Mouse (Mus musculus) myocyte (in vitro differentiated cells): ENCODE measurements at regions not wholly inside any gene's neighbourhood (a gene's known extent, or its start where the extent isn't known, plus 50 kb on each side); places are given as distances from the start of the nearest gene placed in this dataset.

Experiments used
- H3K27me3 ChIP-seq: one replicate; pipeline ENCODE4 v1.6.1; 2011; ENCODE audit not compliant: control insufficient read depth, insufficient read depth, insufficient read length
- H3K36me3 ChIP-seq: one replicate; pipeline ENCODE4 v1.6.1; 2011; ENCODE audit not compliant: control insufficient read depth, insufficient read depth
- H3K4me2 ChIP-seq: one replicate; pipeline ENCODE4 v1.6.1; 2011; ENCODE audit warnings: low read depth, control low read depth
- H3K4me3 ChIP-seq: one replicate; pipeline ENCODE4 v1.5.1; 2011; ENCODE audit warnings: mild to moderate bottlenecking, control low read depth, moderate library complexity
- H3K79me2 ChIP-seq: one replicate; pipeline ENCODE4 v1.6.1; 2011; ENCODE audit not compliant: control insufficient read depth, insufficient read depth
- H3ac ChIP-seq: one replicate; pipeline ENCODE4 v1.6.1; 2011; ENCODE audit not compliant: control insufficient read depth, insufficient read length
- CEBPB ChIP-seq: IDR thresholded peaks from 2 replicates; pipeline ENCODE4 v1.6.1; 2011; ENCODE audit warnings: mild to moderate bottlenecking, moderate library complexity; ENCODE audit not compliant: poor library complexity, insufficient read depth, severe bottlenecking
- E2F4 ChIP-seq: IDR thresholded peaks from one replicate; pipeline ENCODE4 v1.6.1; 2011; ENCODE audit warnings: mild to moderate bottlenecking, control low read depth, moderate library complexity; ENCODE audit not compliant: insufficient read depth
- MAX ChIP-seq: IDR thresholded peaks from one replicate; pipeline ENCODE4 v1.6.1; 2011; ENCODE audit warnings: low read depth, mild to moderate bottlenecking, control low read depth
- MYOD1 ChIP-seq, 3 experiments: IDR thresholded peaks; one replicate each; pipeline ENCODE4 v1.6.1; 2011; ENCODE audit warnings: control low read depth in 2 of 3, low read depth in 2 of 3, mild to moderate bottlenecking in 2 of 3, moderate library complexity in 1 of 3; ENCODE audit not compliant: insufficient read length in 2 of 3, control insufficient read depth in 1 of 3
- MYOG ChIP-seq, 3 experiments: IDR thresholded peaks; one replicate each; pipeline ENCODE4 v1.6.1; 2011; ENCODE audit warnings: control low read depth in 2 of 3, low read depth in 2 of 3, mild to moderate bottlenecking in 2 of 3; ENCODE audit not compliant: insufficient read length in 2 of 3, control insufficient read depth in 1 of 3, insufficient read depth in 1 of 3
- POLR2A ChIP-seq: IDR thresholded peaks from one replicate; pipeline ENCODE4 v1.6.1; 2011; ENCODE audit warnings: low read depth, mild to moderate bottlenecking, control low read depth, moderate library complexity; ENCODE audit not compliant: insufficient read length
- POLR2AphosphoS2 ChIP-seq: IDR thresholded peaks from one replicate; pipeline ENCODE4 v1.6.1; 2011; ENCODE audit warnings: low read depth, control low read depth; ENCODE audit not compliant: insufficient read length
- REST ChIP-seq: IDR thresholded peaks from one replicate; pipeline ENCODE4 v1.6.1; 2011; ENCODE audit warnings: mild to moderate bottlenecking, control low read depth, moderate library complexity; ENCODE audit not compliant: insufficient read depth, insufficient read length
- SRF ChIP-seq: IDR thresholded peaks from one replicate; pipeline ENCODE4 v1.6.1; 2011; ENCODE audit warnings: low read depth; ENCODE audit not compliant: control insufficient read depth, insufficient read length
- TCF12 ChIP-seq: IDR thresholded peaks from one replicate; pipeline ENCODE4 v1.6.1; 2011; ENCODE audit warnings: mild to moderate bottlenecking, control low read depth; ENCODE audit not compliant: poor library complexity, insufficient read depth, severe bottlenecking
- TCF3 ChIP-seq: IDR thresholded peaks from one replicate; pipeline ENCODE4 v1.6.1; 2011; ENCODE audit warnings: low read depth, control low read depth; ENCODE audit not compliant: insufficient read length
- USF1 ChIP-seq: IDR thresholded peaks from one replicate; pipeline ENCODE4 v1.6.1; 2011; ENCODE audit warnings: low read depth, mild to moderate bottlenecking, control low read depth, moderate library complexity

DNA sequence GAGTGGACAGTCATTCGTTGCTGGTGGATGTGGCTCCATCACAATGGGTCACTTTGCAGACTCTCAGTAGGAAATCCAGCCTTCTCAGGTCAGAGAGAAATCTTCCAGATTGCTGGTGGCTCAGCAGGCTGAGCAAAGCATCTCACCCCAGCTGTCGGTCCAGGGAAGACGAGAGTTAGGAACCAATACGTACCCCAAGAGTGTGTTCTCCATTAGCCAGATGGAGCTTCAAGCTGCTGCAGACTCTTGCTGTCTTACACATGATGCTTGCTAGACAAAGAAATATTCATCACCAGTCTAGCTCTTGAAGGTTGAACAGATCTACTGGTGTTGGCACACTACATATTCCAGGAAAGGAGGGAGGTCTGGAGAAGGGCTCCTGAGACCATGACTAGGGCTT, 288.0 kb downstream of the Sox11 start:
- no peak overlapping the region for H3K4me3 ChIP-seq
- no peak overlapping the region for H3K4me2 ChIP-seq
- TF ChIP-seq MYOG (IDR thresholded peaks at IDR 0.05; ENCODE audit: control insufficient read depth in 1 of 3, insufficient read depth in 1 of 3, insufficient read length in 2 of 3, low read depth in 2 of 3) (no peak), CEBPB (no peak), POLR2A (no peak), E2F4 (no peak), MYOD1 (IDR thresholded peaks at IDR 0.05; ENCODE audit: control insufficient read depth in 1 of 3, insufficient read length in 2 of 3, low read depth in 2 of 3) (no peak), MAX (no peak), USF1 (no peak), REST (no peak), POLR2AphosphoS2 (no peak), TCF12 (no peak), SRF (no peak), TCF3 (no peak)
- no peaks in the 10 kb centered on the region for H3K79me2 ChIP-seq
- no peak overlapping the region for H3ac ChIP-seq
- no peaks in the 10 kb centered on the region for H3K27me3 ChIP-seq
- no peaks in the 10 kb centered on the region for H3K36me3 ChIP-seq

DNA sequence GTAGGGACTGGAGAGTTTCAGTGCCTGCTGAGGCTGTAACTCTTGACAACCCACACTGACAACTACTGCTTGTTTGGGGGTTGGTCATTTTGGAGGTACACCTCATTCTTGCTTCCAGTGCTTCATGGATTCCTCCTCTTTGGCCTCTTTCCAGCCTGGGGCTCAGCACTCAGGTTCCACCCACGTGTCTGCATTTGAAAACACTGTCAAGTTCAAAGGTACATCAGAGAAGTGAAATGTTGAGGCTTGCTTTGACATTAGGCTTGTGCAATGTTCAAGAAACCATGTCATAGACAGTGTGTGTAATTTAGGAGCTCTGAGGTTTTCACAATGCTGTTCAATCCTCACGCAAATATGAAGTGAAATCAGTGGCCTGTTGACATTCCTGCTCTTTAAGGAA, 304.5 kb downstream of the Sox11 start:
- TF ChIP-seq TCF12 = no peak
- no peak for TF ChIP-seq SRF
- TF ChIP-seq MYOD1 (IDR thresholded peaks at IDR 0.05; ENCODE audit: control insufficient read depth in 1 of 3, insufficient read length in 2 of 3, low read depth in 2 of 3) = no peak
- no peak for TF ChIP-seq REST
- TF ChIP-seq MYOG (IDR thresholded peaks at IDR 0.05; ENCODE audit: control insufficient read depth in 1 of 3, insufficient read depth in 1 of 3, insufficient read length in 2 of 3, low read depth in 2 of 3) = no peak
- no peak for TF ChIP-seq TCF3
- TF ChIP-seq E2F4 = no peak
- no peak for TF ChIP-seq CEBPB
- TF ChIP-seq MAX = no peak
- TF ChIP-seq POLR2AphosphoS2 = no peak
- TF ChIP-seq USF1 = no peak
- TF ChIP-seq POLR2A = no peak
- Histone ChIP-seq H3K79me2 (no peaks in the 10 kb centered on the region), H3K27me3 (no peaks in the 10 kb centered on the region), H3K4me2 (no peak overlapping the region), H3ac (no peak overlapping the region), H3K36me3 (no peaks in the 10 kb centered on the region), H3K4me3 (no peak overlapping the region)

DNA sequence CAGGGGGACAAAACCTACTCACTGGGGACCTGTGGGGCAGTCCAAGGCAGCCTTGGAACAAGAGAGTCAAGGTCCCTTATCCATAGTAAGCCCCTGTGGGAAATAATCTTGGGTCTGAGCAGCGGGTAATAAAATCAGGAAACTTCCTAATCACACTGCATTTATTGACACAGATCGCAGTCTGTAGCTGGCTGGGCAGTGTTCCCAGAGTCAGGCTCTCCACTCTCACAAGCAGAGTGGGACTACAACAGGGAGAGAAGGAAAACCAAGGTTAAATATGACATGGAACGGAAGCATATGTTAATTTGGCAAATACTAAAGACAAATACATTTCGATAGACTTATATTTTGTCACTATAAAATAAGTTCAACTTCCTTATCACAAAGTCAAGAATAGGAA, 322.6 kb downstream of the Sox11 start:
- H3K36me3 ChIP-seq = no peaks in the 10 kb centered on the region
- H3K4me3 ChIP-seq = no peak overlapping the region
- H3K27me3 ChIP-seq = no peaks in the 10 kb centered on the region
- no peak overlapping the region for H3K4me2 ChIP-seq
- no peak overlapping the region for H3ac ChIP-seq
- no peak for TF ChIP-seq MAX
- no peaks in the 10 kb centered on the region for H3K79me2 ChIP-seq

DNA sequence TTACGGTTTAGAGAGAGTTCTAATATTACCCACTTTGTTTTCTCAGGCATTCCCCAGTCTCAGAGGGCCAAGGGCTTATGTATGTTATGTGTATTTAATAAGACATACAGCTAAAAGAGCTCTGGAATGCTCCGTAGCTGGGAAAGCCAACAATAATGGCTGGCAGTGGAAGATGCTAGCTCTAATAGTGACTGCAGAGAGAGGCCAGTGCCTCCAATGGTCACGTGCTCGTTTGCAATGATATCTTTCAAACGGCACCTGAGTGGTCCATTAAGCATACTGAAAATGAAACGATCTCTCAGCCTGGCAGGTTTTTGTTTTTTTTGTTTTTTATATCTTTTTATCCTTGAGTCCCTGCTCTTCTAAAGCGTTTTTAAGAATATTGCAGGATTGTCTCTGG, 324.0 kb downstream of the Sox11 start:
- Histone ChIP-seq H3K4me3 (no peak overlapping the region), H3ac (no peak overlapping the region), H3K79me2 (no peaks in the 10 kb centered on the region), H3K4me2 (no peak overlapping the region), H3K36me3 (no peaks in the 10 kb centered on the region), H3K27me3 (no peaks in the 10 kb centered on the region)
- TF ChIP-seq CEBPB = no peak
- no peak for TF ChIP-seq MYOD1 (IDR thresholded peaks at IDR 0.05; ENCODE audit: control insufficient read depth in 1 of 3, insufficient read length in 2 of 3, low read depth in 2 of 3)
- no peak for TF ChIP-seq REST
- no peak for TF ChIP-seq MYOG (IDR thresholded peaks at IDR 0.05; ENCODE audit: control insufficient read depth in 1 of 3, insufficient read depth in 1 of 3, insufficient read length in 2 of 3, low read depth in 2 of 3)
- TF ChIP-seq USF1 = no peak
- TF ChIP-seq SRF = no peak
- TF ChIP-seq TCF3 = no peak

GRCm38 (mm10) chr12:26999287-26999686, 343.1 kb downstream of the Sox11 start:
- Histone ChIP-seq H3ac (no peak overlapping the region), H3K36me3 (no peaks in the 10 kb centered on the region), H3K27me3 (no peaks in the 10 kb centered on the region), H3K4me2 (no peak overlapping the region), H3K79me2 (no peaks in the 10 kb centered on the region), H3K4me3 (no peak overlapping the region)
- TF ChIP-seq MYOD1 (IDR thresholded peaks at IDR 0.05; ENCODE audit: control insufficient read depth in 1 of 3, insufficient read length in 2 of 3, low read depth in 2 of 3) (no peak), TCF3 (no peak), CEBPB (no peak), MYOG (IDR thresholded peaks at IDR 0.05; ENCODE audit: control insufficient read depth in 1 of 3, insufficient read depth in 1 of 3, insufficient read length in 2 of 3, low read depth in 2 of 3) (no peak)
